Mouse (Mus musculus) inflammation-experienced regulatory T-cells, adult 6 months (primary cell): ENCODE measurements around the gene Rtp4. TPM values are rescaled to one million over a fixed set of nuclear protein-coding genes. Genes with fewer than 3 reads are reported as not detected.
A peak's percentile ranks its signal among the peaks of the same experiment; 100 is the strongest.

Source experiments
- ATAC-seq: one replicate; pipeline ENCODE4 v1.8.0; 2017
- polyA plus RNA-seq, 3 experiments: library from polyadenylated mRNA; unstranded; fragments of 100-300 nt; shearing (Covaris generic); gene quantifications; one replicate each; pipeline ENCODE4 v1.2.1; 2017

Rtp4 gene
- polyA plus RNA-seq, 3 experiments from 2014 or later = 92.6 to 125 (median 114) TPM

DNA sequence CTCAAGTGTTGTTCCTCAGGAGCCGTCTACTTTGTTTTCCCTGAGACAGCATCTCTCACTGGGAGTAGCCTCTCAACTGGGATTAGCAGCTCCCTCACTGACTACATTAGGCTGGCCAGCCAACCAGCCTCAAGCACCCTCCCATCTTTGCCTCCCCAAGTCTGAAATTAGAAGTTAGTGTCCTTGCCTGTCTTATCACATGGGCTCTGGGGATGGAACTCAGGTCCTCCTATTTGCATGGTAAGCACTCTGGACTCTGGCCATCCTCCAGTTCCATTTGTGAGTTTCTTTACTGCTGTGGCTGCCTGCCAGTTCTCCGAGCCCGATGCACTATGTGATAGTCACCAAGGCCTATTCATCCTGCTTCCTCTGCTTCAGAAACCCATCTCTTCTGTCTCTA, 4.3 kb upstream of the Rtp4 start:
- no peak for ATAC-seq

- ATAC-seq = no peak
Measured at GRCm38 (mm10) chr16:23516606-23517005, 3.5 kb upstream of the Rtp4 start.

DNA sequence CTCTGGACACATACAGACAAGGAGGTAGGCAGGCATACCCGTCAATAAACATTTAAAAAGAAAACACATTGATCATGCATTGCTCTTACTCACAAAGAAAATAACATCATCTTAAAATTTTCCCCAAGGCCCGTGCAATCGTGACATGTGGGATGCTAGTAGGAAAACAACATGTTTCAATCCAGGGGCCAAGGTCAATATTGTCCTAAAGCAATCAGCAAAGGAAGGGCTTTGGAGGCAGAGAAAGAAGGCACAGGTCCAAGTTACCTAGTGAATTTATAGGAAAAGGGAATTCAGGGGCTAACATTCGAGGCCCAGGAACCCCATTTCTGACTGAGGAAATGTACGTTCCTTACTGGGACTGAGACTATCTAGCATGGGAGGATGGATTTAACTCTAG, 2.9 kb upstream of the Rtp4 start:
- ATAC-seq = no peak

DNA sequence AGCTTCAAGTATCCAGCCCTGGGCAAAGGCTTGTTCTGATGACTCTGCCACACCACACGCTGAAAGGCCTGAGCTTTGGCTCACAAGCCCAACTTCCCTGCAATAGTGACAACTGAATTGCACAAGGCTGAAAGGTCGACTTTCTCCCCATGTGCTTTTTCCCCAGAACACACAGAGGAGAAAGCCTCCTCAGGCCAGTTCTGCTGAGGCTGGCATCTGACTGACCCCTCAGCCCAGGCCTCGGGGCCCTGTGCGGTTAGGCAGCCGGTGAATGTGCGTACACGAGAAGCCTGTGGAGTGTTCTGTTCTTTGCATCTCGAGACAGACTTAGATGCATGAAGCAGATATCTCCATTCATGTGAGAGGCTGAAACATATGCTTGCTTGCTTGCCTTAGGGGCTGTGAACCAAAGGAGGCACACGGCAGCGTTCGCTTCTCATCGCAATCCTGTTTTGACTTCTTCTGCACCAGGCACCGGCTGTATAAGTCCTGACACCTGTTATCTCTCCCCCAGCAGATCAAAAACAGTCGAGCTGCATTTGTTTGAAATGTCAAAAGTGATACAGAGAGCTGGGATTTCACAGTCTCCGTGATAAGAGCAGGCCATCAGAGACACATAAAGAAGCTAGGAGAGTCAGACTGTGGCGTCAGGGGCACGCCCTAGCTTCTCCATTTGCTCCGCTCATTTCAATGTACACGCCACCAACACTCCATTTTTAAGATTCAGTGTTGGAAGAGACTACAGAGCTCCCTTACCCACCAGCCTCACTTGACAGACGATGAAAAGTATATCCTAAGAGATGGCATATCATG, 2.1 kb upstream of the Rtp4 start:
- no peak for ATAC-seq

DNA sequence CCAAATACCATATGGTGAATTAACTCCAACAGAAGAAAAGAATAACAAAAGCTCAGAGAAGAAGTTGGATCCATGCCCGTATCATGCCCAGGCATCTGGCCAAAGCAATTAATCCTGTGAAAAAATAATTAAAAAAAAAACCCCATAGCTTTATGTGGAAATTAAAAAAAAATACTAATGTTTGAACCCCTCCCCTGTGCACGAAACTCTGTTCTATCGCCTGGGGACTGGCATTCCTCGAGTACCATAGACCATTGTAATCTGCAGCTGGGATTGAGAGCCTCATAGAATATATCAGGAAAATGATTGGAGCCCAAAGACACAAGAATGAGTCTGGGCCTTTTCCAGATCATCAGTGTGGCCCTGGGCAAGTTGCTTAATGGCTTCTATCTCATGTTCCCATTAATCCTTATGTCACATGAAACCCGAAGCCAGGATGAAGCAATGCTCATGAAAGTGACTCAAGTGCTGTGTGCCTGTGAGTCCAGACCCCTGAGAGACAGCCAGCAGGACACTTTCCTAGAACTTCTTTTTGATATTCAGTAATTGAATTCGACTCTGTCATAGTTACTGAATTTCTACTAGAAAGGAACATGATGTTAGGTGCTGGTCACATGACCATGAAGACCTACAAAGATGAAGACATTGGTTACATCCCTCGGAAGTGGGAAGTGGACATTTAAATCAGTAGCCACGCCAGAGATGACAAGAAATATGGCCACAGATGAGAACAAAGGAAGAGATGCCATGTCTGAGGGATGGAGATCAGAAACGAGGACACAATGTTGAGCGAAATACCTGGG, 1.3 kb upstream of the Rtp4 start:
- ATAC-seq = no peak

- ATAC-seq = no peak
Measured at GRCm38 (mm10) chr16:23519771-23520170, 320 bp upstream of the Rtp4 start.

DNA sequence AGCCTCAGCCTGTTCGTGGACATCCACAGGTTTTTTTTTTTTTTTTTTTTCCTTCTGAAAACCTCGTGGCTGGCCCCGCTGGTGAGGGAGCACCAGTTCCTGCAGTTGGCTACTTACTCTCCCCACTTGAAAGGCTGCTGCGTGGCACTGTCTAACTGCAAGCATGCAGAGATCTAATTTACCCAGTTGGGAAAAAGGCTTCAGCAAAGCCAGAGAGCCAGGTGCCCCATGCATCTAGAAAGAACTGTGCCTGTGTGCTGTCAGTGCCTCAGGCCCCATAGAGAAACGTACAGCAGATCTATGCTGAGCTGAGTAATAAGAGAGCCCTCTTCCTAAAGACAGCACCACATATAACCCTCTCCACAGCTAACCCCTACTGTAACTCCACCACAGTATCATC, 1.0 kb downstream of the Rtp4 start:
- no peak for ATAC-seq

DNA sequence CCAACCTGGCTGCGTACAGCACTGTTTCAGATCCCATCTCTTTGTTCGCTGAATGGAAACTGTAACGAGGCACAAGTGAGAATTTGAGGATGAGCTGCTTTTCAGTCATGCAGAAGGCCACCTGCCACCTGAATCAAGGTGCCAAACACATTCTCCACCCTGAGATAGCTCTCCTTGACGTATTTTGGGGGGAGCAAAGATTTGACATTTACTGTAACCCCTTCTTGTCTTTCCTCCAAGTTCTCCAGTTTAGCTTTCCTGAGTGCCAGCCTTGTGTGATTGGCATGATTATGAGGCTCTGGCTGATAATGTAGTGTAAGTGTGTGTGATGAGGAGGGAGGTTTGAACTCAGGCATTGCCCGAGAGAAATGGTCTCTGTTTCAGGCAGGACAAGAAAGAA, 2.0 kb downstream of the Rtp4 start:
- no peak for ATAC-seq

- ATAC-seq = no peak
Measured at GRCm38 (mm10) chr16:23529186-23529585, 9.1 kb downstream of the Rtp4 start.

DNA sequence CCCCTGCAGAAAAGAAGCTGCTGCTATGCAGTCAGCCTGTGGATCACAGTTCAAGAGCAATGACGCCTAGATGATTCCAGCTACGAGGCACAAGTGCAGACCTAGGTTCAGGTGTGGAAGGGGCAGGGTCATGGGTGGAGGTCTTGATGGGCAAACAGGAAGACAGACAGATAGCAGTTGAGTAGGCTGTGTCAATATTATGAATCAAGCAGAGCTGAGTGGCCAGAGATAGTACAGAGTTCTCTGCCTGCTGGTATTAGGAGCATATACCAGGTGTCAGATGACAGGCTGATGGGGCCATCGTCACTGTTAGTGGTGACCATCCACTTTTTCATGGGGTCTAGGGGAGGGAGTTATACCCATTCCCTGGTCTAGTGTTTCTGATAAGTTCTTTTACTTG, 13.6 kb downstream of the Rtp4 start:
- no peak for ATAC-seq

DNA sequence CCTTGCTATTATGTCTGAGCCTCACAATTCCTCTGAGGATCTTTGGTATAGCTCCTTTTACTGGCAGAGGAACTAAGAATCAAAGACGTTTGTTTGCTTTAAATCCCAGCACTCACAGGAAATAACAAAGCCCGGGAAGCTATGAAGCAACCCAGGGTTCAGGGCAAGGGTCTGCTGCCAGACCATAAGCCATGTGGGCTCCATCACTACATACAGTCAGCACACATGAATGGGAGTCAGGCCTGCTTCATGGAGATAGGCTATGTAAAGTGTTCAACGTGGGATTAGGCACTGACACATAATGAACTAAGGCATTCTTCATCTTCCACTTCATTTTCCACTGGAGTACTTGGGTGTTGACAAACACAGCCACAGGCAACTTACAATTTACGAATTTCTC, 21.0 kb downstream of the Rtp4 start:
- ATAC-seq = no peak

DNA sequence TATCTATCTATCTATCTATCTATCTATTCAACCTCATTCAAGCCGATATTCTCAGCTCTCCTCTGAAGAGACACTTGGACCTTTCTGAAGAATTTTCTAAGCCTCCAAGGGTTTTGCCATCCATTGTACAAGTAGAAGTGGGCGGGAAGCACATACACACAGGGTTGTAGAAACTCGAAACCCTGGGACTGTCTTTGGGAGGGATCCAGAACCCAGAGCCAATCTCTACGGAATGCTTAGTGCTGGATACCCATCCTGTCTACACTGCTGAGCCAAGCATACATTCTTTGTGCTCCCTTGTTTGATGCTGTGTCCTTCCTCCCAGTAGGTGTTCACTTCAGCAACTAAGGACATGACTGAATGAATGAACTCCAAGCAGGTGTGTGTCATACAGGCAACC, 22.8 kb downstream of the Rtp4 start:
- no peak for ATAC-seq

DNA sequence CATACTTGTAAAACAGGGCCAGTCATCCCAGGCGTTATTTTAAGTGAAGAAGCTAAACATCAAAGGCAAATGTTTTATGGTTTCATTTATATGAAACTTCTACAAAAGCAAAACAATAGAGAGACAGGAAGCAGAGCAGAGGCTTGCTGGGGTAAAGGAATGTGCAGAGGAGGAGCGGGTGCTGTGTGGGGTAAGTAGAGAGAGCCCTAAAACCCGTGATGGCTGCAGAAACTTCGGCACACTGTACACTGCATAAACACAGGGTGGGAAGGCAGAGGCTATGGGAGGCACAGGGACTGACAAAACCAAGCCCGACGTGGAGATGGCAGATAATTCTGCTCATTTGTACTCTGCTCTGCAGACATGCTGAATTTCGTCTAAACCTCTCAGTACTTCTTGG, 24.3 kb downstream of the Rtp4 start:
- peak; percentile 46 for ATAC-seq

- ATAC-seq = no peak
Measured at GRCm38 (mm10) chr16:23547783-23548182, 27.7 kb downstream of the Rtp4 start.

DNA sequence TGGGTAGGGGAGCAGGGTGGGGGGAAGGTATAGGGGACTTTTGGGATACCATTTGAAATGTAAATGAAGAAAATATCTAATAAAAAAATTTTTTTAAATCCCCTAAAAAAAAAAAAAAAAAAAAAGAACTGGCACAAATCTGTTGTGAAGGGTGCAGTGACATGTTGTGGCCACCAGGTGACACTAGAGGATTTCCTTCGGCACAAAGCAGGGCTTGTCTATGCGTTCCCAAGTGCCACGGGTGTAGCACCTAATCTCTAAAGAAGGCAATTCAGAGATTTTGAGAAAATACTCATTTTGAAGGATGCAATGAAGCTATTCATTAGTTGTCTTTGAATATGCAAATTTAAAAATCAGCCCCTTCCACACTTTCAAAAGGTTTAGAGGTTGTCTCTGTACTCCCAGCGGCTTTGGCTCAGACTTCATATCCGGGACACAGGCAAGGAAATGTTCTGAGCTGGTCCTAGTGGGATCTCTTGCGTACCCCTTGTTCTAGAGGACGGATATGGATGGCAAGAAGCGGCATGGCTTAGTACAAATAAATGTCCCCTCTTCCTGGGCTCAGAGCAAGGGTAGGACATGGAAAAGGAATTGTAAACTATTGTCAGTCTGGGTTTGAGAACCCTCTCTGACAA, 30.4 kb downstream of the Rtp4 start:
- ATAC-seq = peak; percentile 70

GRCm38 (mm10) chr16:23550981-23551582, 31.0 kb downstream of the Rtp4 start:
- ATAC-seq = no peak

GRCm38 (mm10) chr16:23554673-23555072, 34.6 kb downstream of the Rtp4 start:
- ATAC-seq = no peak

- no peak for ATAC-seq
Measured at GRCm38 (mm10) chr16:23557195-23557594, 37.1 kb downstream of the Rtp4 start.

DNA sequence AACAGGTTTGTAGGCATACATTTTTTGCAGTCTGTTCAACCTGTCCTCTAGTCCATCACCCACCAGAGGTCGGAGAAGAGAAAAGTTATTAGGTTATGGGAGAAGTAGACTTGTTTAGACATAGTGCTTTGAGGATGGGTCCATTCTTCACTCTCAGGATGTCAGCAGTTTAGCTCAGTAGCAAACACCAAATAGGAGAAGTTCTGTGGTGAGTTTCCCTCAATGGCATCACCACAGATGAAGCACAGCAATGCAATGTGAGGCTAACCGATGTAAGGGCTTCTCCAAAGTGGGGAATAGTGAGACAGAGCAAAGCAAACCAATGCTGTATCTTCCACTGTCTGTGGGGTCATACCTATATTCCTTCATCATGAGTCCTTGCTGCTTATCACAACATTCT, 37.6 kb downstream of the Rtp4 start:
- ATAC-seq = no peak

GRCm38 (mm10) chr16:23568369-23568958, 48.4 kb downstream of the Rtp4 start:
- ATAC-seq = no peak

DNA sequence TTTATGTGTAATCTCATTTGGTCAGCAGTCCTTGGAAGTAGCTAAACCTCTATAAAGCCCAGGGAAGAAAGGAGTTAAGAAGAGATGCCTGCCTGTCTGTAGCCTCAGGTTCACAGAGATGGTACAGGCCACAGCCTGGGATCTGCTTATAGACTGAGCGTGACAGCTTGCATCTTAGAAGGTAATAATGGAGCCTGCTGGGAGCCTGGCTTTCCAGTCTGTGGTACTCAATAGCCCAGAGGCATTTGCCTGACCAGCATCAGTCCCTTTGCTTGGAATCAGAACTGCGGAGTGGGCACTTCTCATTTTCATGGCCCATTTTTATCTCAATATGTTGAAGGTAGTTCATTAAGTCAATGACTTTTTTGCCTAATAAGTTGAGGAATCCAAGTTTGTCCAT, 54.5 kb downstream of the Rtp4 start:
- ATAC-seq = no peak
